Mouse (Mus musculus): ENCODE results near the gene Cpd.
"Not testable (repeated sequence)": the region's sequence is repeated elsewhere in the genome, so short reads cannot be mapped to it uniquely, and the experiment has no call there.

The Cpd gene

GRCm38 (mm10) chr11:76846011-76846877, 574 bp downstream of the Cpd start:
- peak; percentile 52 for DNase-seq

DNA sequence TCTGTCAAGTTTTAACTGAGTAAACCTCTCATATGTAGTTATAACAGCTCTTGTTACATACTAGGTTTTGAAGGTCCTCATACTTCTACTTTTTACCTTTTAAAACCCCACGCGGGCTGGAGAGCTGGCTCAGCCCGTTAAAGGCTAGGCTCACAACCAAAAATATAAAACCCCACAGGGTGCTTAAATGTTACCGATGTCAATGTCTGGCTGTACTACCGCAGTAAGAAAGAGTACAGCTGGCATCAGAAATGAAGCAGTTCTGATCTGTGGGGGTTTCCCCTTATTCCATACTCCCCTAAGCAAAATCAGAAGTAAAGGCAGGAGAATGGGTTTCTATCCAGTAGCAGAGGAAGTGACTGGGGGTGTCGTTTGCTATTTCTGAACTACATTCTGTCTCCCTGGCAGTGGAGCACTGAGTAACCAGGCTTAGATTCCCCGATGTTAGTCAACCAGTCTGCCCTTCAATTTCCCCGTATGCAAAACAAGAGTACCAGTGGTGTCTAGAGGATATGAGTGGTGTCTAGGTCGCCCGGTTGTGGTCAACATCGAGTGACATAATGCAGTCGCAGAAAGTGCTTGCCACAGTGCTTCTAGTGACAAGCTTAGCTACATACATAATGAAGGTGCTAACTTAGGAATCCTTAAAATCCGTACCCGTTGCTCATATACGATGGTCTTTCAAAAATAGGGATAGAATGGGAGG, 1.4 kb downstream of the Cpd start:
- no peak for DNase-seq

- no peak for DNase-seq
These were observed 8.2 kb downstream of the Cpd start for GRCm38 (mm10) chr11:76838573-76838972.

- DNase-seq, result no peak
These were observed 10.5 kb downstream of the Cpd start for GRCm38 (mm10) chr11:76836317-76836716.

GRCm38 (mm10) chr11:76835868-76836267, 10.9 kb downstream of the Cpd start:
- peak; percentile 45 for DNase-seq

DNA sequence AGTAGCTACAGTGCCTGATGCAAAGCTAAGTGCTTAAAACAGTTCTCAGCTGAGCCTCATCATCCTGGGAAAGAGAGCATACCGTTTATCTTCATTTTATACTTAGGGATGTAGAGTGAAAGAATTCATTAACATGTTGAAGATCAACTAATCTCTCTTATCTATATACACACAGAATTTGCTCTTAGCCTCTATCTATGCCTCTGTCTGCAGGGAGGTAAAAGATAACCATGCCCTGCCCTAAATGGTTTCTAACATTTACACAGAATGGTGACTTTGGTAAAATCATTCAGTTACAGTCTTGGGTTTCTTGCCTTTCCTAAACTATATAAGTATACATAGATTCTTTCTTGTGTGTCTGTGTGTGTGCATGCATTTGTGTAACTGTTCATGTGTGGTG, 12.2 kb downstream of the Cpd start:
- DNase-seq, result no peak

DNA sequence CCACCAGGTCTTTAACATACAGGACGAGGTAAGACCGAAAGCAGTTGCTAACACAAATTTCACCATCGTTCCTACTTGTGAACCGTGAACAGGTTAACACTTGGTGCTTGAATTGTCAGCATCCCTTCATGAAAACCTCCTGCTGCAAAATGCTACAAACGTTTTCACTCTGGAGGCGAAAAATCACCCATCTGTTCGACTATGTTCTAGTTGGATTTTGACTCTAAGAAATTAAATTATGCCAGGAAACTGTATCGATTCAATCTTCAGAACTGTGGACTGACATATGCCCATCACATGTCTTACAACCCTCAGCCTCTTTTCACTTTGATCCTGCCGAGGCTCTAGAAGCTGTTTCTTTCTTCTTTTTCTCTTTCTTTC, 21.9 kb downstream of the Cpd start:
- DNase-seq, result peak; percentile 5

DNA sequence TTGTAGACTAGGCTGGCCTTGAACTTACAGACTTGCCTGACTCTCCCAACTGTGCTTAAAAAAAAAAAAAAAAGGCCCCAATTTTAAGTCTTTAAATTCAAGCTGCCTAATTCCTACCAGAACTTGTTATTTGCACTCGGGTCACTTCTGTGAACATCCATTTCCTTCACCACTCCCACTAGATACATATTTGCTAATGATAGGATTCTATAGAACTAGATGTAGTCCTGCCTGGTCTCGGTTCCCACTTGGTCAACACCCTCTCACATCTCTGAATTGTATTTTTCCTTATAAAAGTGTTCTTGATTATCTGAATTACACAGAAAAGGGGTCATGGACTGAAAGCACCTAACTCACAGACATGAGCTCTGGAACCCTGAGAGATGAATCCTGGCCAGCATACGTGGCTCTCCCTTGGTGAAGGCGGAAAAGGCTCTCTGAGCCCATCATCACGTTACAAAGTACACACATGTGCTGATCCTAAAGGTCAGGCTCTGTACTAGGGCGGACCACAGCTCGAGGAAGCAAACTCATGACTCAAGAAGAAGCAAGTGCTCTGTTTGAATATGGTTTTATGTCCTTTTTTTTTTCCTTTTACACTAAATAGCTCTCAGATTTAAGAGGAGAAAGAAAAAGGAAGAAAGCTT, 22.5 kb downstream of the Cpd start:
- peak; percentile 2 for DNase-seq

DNA sequence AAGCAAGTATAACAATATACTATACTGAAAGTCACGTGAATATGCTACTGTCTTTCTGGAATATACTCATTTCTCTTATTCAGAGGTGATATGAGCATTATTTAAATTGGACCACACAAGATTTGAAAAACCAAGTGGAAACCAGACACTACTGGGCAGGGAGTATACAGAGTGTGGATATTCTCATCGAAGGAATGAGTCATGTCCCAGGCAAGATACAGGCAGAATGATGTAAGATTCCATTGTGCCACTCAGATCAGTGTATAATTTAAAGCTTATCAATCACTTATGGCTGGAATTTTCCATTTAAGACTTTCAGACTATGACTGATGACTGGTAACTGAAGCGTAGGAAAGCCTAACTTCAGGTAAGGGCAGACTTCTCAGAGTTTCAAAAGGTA, 23.2 kb downstream of the Cpd start:
- no peak for DNase-seq

DNA sequence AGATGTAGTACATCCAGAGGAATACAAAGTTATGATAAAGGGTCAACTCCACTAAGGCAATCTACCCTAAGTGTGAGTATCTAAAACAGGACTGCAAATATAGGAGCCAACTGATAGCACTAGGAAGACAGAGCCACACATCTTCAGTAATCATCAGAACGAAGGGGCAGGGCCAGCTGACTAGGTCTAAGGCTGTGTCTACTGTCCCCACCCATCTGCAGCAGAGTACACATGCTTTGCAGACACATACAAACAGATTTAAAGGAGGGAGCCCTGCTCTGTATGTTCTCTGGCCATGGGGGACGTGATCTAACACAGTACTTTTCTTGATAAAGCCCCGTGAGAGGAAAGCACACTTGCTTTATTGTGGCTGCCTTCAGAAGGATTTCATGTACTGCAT, 25.5 kb downstream of the Cpd start:
- no peak for DNase-seq

DNA sequence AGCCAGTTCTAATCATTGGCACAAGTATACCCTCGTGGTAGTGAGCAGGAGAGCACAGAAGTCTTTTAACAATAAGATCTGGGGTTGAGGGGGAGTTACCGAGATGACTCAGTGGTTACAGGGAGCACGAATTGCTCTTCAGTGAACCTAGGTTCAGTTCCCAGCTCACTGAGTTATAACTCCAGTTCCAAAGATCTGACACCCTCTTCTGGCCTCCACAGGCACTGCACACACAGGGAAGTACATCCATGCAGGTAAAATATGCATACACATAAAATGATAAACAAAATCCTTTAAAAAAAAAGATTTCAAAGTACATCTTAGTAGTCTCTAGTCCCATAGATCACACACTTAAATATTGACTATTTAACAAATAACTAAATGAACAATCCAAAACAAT, 29.2 kb downstream of the Cpd start:
- DNase-seq, result no peak

DNA sequence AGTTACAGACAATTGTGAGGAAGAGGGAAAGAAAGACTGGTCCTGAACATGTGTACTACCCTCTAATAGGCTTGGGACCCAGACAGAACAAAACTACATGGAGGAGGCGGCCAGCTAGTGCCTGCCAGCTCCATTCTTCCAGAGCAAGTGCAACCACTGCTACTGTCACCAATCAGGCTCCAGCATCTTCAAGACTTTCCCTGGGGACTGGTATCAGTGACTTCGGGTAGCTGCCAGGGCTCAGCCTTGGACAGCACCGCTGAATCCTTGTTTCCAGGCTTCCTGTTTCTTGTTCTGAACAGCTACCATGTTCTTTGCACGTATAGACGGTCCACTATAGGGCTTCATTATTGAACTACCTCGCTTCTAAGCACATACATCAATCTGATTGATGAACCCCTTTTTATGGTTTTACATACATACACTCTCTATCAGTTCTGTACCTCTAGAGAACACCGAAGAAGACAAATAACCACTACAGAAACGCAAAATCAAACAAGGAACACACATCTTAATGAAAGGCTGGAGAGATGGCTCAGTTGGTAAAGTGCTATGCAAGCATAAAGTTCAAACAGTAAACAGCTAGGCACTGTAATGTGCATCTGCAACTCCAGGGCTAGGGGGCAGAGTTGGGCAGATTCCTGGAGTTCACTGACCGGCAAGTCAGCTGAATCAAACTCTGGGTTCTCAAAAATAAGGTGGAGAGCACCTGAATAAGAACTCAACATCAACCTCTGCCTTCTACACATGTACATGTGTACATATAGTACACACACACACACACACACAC, 35.9 kb downstream of the Cpd start:
- no peak for DNase-seq

DNA sequence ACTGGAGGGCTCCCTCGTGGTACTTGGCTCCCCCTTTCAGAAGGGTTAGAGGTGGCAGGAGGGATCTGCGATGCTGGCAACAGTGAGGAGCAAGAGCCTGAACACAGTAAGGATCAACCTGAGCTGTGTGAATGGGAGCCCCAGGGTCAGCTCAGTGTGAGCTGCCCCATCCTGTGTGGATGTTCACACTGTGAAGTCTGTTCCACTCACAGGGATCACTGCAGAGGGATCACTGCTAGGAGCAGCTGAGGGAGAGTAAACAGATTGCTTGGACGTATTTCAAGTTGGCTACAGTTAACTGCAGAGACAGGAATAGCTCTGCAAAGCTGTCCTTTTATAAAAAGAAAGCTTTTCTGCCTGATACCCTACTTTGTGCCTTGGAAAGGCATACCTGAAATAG, 37.4 kb downstream of the Cpd start:
- DNase-seq, result peak; percentile 90

DNA sequence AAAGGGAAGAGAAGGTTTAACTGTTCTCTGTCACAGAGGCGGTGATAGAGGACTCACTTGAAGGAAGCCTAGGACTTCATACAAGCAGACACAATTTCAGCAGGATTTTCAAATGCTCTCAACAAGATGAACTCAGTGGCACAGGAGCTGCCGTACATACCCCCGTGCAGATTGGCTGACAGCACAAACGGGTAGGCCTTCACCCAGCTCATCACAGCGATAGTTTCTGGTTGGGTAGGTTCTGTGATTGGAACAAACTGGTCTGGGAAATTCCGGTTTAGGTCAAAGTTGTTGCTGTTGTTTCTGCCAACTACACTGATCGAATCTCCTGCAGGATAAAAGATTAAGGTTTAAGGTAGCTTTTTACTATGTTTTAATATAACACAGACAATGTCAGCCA, 38.3 kb downstream of the Cpd start:
- no peak for DNase-seq

DNA sequence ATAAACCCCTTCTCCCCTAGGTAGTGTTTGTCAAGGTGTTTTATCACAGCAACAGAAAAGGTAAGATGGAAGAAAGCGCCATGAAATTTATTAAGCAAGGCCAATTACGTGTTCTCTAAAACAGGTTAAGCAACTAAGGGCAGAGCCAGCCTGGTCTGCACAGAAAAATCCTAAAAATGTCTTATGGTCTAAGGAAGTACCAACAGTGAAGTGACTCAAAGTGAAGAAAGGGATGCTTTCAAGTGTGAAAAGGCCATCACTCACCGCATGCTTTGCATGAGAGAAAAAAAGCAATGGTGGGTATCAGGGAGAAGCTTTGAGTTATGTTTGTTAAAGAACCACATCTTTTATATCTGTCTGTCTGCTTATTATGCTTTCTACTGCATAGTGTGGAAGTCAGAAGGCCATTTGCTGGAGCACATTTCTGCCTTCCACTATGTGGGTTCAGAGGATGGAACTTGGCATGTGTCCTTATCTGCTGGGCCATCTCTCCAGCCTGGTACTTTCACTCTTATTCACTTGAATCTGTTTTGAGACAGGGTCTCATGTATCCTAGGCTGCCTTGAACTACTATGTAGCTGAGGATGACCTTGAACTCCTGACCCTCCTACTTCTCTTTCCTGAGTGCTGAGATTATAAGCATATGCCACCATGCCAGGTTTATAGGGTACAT, 39.7 kb downstream of the Cpd start:
- no peak for DNase-seq

- no peak for DNase-seq
These were observed 40.8 kb downstream of the Cpd start for GRCm38 (mm10) chr11:76806026-76806425.

GRCm38 (mm10) chr11:76805072-76805471, 41.7 kb downstream of the Cpd start:
- not testable (repeated sequence) for DNase-seq

GRCm38 (mm10) chr11:76803266-76803665, 43.6 kb downstream of the Cpd start:
- no peak for DNase-seq

- DNase-seq, result no peak
These were observed 49.6 kb downstream of the Cpd start for GRCm38 (mm10) chr11:76797236-76797635.

GRCm38 (mm10) chr11:76795326-76795725, 51.5 kb downstream of the Cpd start:
- no peak for DNase-seq

DNA sequence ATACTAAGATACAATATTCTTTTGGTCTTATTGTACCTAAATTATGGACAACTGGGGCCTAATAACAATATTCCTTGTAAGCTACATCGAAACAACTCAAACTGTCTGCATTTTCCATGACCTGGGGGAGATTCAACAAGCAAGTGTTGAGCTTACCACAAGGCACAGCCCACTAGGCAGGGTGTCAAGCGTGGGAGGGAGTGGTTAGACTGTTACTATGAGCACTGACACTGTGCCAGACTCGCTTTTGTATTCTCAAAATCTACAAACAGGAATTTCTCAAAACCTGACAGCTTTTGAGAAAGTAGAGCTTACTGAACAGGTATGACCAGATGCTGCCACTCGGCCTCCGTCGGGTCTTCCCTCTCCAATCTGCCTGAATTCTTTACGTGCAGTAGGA, 55.5 kb downstream of the Cpd start:
- no peak for DNase-seq

DNA sequence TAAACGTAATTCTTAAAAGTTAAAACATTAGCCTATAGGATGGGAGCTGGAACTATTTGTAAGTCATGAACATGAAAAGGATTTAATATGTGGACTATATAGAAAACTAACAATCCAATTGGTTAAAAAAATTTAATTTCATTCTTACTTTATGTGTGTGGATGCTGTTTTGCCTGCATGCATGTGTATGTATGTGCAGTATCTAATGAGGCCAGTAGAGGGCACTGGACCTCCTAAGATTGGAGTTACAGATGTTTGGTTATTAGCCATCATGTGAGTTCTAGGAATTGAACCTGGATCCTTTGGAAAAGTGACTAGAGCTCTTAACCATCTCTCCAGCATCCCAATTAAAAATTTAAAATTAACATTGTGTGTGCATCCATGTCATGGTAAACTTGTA, 57.6 kb downstream of the Cpd start:
- peak; percentile 31 for DNase-seq

DNA sequence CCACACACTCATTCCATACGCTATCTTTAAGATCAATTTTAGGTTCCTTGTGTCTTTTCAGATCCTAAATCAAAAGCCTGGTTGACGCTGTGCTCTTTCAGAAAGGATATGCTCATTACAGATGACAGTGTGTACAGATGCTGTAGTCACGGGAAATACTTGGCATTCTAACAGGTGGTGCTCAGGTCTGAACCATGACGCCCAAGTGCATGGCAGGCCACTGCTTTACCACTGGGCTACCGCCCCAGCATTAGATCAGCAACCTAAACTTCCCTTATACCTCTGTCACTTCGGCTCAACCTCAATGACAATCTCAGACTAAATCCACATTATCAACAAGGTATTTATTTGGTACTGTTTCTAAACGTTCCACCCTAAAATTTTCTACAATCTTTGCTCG, 71.3 kb downstream of the Cpd start:
- no peak for DNase-seq

Data from cerebellum, adult 9-11 months (tissue).